Mouse (Mus musculus) hematopoietic stem cell, adult 5-6 weeks (primary cell): Measurements from ENCODE around the gene Lefty1. TPM values are rescaled to one million over a fixed set of nuclear protein-coding genes. Genes with fewer than 3 reads are reported as not detected.
"Not testable (repeated sequence)": the region's sequence is repeated elsewhere in the genome, so short reads cannot be mapped to it uniquely, and the experiment has no call there.

Source experiments
- ATAC-seq, 2 experiments: fragments of 125-278 bp in 1 of 2; replicated peaks in 1 of 2; 2 replicates each; pipeline ENCODE4 v1.8.0; 2016 to 2017; ENCODE audit warnings: inconsistent platforms in 2 of 2, mild to moderate bottlenecking in 2 of 2, moderate number of reproducible peaks in 2 of 2, low read depth in 1 of 2, moderate TSS enrichment in 1 of 2; ENCODE audit not compliant: low FRiP score in 2 of 2, poor library complexity in 2 of 2, severe bottlenecking in 2 of 2, insufficient read depth in 1 of 2, low TSS enrichment in 1 of 2
- total RNA-seq: library from RNA; stranded (forward); fragments of 172-1452, 232-1000 nt; gene quantifications from 2 replicates; pipeline ENCODE4 v1.2.3, GENCODE M21; 2017

The Lefty1 gene
- total RNA-seq, 1 experiment from 2014 or later, result 0.45 TPM

GRCm38 (mm10) chr1:180912792-180913191 lies 22.0 kb upstream of the Lefty1 start:
- ATAC-seq, result peak; percentile 49 to 61; a peak in 3 of 4 replicates

GRCm38 (mm10) chr1:180913797-180914196 lies 21.0 kb upstream of the Lefty1 start:
- no peak for ATAC-seq

DNA sequence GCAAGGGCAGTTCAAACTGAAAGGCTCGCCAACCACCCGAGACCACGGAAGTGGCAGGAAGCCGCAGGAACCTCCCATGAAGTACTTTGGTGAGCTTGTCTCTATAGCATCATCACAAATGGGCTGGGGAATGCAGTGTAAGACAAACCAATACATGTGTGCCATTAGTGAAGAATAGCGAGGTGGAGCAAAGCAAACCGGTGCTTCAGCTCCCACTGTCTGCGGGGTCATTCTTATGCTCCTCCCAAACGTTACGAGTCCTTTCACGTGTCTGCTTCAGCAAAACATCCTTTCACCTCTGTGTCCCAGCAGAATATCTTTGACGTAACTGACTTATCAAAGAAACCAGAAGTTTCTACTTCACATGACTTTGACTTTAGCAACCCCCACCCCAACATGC lies 18.4 kb upstream of the Lefty1 start:
- no peak for ATAC-seq

- ATAC-seq, result no peak
These were observed 17.8 kb upstream of the Lefty1 start for GRCm38 (mm10) chr1:180917053-180917452.

- no peak for ATAC-seq
These were observed 15.1 kb upstream of the Lefty1 start for GRCm38 (mm10) chr1:180919686-180920085.

DNA sequence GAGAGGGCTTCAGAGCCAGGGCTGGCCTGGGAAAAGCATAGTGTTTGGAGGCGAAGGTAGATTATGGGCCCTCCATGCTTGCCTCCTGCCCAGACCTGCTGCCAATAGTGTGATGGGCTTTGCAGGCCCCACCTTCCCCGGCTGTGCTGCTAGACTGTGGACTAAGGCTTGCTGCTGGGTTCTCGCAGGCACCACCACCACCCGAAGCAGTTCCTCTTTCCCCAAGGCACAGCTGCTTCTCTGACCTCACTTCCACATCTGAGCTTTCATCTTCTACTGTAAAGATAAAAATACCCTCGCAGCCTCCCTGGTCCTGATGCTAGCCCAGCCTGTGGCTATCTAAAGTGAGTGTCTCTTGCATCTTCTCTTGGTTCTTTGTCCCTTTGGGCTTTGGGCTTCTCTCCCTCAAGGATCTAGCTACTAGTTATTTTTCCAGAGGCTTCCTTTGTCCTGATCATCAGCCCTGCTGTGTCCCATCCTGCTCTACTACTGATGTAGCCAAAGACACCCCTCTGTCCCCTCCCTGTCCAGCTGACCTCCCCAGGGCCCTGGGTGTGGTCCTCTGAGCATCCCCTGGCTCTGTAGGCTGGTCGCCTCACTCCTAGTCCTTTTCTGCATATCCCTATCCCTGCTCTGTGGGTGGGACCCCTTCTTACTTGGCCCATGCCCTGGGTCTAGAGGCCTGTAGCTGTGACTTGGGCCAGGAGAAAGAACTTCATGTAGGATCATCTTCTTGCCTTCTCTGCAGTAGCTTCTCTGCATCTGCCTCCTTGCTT lies 12.4 kb upstream of the Lefty1 start:
- peak; percentile 97 to 99 for ATAC-seq

- ATAC-seq, result no peak
These were observed 10.1 kb upstream of the Lefty1 start for GRCm38 (mm10) chr1:180924737-180925136.

GRCm38 (mm10) chr1:180926286-180926685 lies 8.5 kb upstream of the Lefty1 start:
- no peak for ATAC-seq

DNA sequence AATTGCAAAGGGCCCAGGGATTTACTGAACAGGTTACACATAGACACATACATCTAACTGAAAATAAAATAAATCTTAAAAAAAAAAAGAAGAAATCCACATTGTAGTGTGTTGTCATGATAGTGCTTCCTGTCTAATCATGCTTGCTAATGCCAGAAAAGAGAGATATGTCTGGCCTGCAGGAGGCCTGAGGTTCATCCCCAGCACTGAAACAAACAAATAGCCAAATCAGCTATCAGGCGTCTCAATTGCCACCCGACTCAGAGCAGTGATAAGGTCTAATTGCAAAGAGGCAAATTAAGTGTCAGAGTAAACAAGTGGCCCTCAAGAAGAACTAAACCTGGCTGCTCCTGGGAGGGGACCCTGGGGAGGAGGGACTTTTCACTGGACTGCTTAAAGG lies 5.2 kb upstream of the Lefty1 start:
- ATAC-seq, result no peak

DNA sequence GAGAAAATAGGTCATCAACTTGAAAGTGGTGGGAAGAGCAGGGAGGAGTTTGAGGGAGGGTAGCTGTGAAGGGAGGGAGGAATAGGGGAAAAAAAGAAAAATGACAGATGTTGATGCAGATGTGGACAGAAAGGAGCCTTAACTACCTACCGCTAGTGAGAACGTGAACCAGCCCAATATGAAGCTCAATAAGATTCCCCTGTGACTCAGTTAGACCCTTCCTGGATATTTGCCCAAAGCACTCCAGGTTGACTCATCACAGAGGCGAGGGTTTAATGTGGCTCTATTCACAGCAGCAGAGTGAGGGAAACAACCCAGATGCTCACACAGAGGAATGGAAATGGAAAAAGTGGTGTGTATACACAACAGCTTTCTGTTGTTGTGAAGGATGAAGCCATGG lies 3.7 kb upstream of the Lefty1 start:
- ATAC-seq, result no peak

GRCm38 (mm10) chr1:180933659-180934058 lies 1.2 kb upstream of the Lefty1 start:
- ATAC-seq, result no peak

GRCm38 (mm10) chr1:180936610-180937398 lies 2.0 kb downstream of the Lefty1 start:
- peak; percentile 76 to 80 for ATAC-seq

DNA sequence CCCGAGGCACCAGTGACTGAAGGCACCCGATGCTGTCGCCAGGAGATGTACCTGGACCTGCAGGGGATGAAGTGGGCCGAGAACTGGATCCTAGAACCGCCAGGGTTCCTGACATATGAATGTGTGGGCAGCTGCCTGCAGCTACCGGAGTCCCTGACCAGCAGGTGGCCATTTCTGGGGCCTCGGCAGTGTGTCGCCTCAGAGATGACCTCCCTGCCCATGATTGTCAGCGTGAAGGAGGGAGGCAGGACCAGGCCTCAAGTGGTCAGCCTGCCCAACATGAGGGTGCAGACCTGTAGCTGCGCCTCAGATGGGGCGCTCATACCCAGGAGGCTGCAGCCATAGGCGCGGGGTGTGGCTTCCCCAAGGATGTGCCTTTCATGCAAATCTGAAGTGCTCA lies 2.8 kb downstream of the Lefty1 start:
- ATAC-seq, result not testable (repeated sequence)

- not testable (repeated sequence) for ATAC-seq
These were observed 4.0 kb downstream of the Lefty1 start for GRCm38 (mm10) chr1:180938781-180939180.

DNA sequence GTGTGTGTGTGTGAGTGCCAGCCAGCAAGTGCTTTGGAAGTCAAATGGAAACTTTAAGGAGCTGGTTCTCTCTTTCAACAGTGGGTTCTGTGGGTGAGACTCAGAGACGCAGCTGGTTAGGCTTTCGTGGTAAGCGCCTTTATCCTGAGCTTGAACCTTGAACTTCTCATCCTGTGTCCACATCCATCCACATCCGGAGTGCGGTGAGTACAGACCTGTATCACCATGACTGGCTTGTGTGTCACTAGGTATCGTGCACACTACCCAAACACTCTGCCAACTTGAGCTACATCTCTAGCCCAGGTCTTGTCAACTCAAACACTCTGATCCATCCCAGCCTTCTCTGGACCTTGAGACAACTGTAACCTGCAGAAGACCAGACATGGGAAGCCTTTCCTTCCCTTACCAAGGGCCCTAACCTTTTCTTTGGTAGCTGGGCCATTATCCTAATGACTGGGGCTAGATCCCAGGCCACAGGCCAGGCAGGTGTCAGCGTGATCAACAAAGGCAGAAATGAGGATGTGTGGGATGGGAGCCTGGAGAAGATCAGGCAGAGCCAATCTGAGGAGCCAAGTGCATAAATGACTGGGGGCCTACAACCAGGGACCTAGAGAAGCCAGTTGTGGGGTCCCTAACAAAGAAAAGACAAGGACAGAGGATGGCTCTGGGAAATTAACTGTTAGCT lies 6.1 kb downstream of the Lefty1 start:
- no peak for ATAC-seq

GRCm38 (mm10) chr1:180941726-180942125 lies 6.9 kb downstream of the Lefty1 start:
- ATAC-seq, result no peak

DNA sequence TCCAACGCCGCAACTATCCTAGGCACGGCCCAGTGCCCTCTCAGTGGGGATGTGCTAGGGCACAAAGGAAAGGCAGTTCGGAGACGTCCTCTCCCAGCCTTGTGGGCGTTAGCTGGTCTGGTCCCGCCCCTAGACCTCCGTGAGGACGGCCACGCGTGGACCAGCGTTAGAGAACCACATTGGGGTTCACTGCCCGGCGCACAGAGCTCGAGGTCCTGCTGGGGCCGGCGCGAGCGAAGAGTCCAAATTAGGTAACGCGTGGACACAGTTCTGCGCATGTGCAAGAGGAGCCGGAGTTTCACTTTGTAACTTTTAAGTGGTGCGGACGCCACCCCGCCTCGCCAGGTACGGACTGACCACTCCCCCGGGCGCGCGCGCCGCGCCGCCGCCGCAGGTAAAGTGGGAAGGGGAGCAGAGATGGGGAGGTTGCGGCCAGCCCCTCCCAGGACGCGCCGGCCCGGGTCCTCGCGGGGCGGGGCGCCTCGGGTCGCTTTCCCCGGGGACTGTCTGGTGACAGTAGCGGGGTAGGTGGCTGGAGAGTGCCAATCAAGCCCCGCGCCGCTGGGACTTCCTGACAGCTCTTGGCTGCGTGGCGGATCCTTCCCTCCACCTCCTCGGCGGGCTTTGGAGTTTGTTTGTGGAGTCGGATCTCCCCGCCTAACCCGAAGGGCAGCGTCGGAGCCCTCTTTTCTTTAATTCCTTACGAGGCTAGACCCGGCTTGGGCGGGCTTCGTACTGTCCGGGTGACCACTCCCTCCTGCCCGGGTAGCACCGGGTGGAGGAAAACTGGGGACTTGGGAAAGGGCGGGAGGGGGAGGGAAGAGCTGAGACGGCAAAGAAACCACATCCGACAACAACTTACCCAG lies 7.6 kb downstream of the Lefty1 start, which contains the start of gene Tmem63a:
Gene Tmem63a, plus strand, starts transcription at position 179 of the 866 bp plus-strand sequence.
- peak; percentile 40 to 41 for ATAC-seq
